Mouse (Mus musculus) small intestine, adult 2 months (tissue): Measurements from ENCODE around the gene Fbxl14. TPM values are rescaled to one million over a fixed set of nuclear protein-coding genes. Genes with fewer than 3 reads are reported as not detected.
A peak's percentile ranks its signal among the peaks of the same experiment; 100 is the strongest.

Experiments used
- H3K27ac ChIP-seq: fragments of 200-500 bp; 2 replicates; pipeline ENCODE4 v1.5.1; 2012; ENCODE audit warnings: low read depth, low read length, control low read depth, inconsistent platforms; ENCODE audit not compliant: insufficient read depth
- H3K27me3 ChIP-seq: fragments of 200-500 bp; 2 replicates; pipeline ENCODE4 v1.6.1; 2012; ENCODE audit warnings: mild to moderate bottlenecking, moderate library complexity, low read length, inconsistent platforms; ENCODE audit not compliant: control insufficient read depth, insufficient read depth
- H3K36me3 ChIP-seq: fragments of 200-500 bp; 2 replicates; pipeline ENCODE4 v1.6.1; 2012; ENCODE audit warnings: mild to moderate bottlenecking, low read length, control low read depth, inconsistent platforms; ENCODE audit not compliant: control insufficient read depth, insufficient read depth
- H3K4me1 ChIP-seq: fragments of 200-500 bp; 2 replicates; pipeline ENCODE4 v1.6.1; 2012; ENCODE audit warnings: low read length, inconsistent platforms, mixed read lengths; ENCODE audit not compliant: control insufficient read depth, insufficient read depth, insufficient read length
- H3K4me3 ChIP-seq: fragments of 200-500 bp; 2 replicates; pipeline ENCODE4 v1.5.1; 2012; ENCODE audit warnings: low read depth, mild to moderate bottlenecking, control low read depth, inconsistent platforms, low read length, moderate library complexity
- CTCF ChIP-seq: fragments of 200-500 bp; IDR thresholded peaks from 2 replicates; pipeline ENCODE4 v1.5.1; 2012; ENCODE audit warnings: low read depth, mild to moderate bottlenecking, control low read depth, inconsistent platforms, low read length, moderate library complexity, mixed read lengths; ENCODE audit not compliant: insufficient replicate concordance, insufficient read length; ENCODE audit errors: extremely low read depth
- POLR2A ChIP-seq: fragments of 200-500 bp; IDR thresholded peaks from 2 replicates; pipeline ENCODE4 v1.6.1; 2012; ENCODE audit warnings: low read depth, mild to moderate bottlenecking, control low read depth, inconsistent platforms, low read length, moderate library complexity
- WGBS: fragments of 180-500 bp; shearing (Covaris S2); methylation state at CpG from one replicate; pipeline ENCODE4 v1.1.7; 2018; 5-methylcytosine and 5-hydroxymethylcytosine counted together
- polyA plus RNA-seq: library from polyadenylated mRNA; depleted of rRNA; stranded (reverse); fragments of >200 nt; gene quantifications from 2 replicates; pipeline ENCODE4 v1.2.3, GENCODE M21; 2012

The Fbxl14 gene
- polyA plus RNA-seq, 1 experiment = 79.6 TPM

DNA sequence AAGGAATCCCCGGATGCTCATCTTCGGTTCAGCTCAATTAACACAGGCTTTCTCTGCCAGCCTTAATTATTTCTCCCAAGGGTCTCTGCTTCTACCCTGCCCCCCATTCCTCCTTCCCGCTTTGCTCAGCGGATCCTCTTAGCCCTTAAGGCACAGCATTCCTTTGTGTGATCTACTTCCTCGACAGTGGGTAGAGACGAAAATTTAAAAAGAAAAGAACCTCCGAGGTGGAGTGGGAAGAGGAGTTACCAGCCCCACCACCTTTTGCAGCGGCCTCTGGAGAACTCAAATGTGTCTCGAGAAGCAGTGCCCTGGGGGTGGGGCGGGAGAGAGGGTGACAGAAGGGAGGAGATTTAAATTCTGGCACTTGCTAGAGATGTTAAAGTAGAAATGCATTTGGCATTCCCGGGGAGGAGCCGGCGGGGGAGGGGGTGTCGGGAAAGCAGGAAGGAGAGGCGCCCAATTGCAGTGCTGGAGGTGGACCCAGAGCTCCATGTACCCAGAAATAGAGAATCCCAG lies 27.4 kb upstream of the Fbxl14 start:
- H3K27me3 ChIP-seq = no peaks in the 10 kb centered on the region
- TF ChIP-seq CTCF = no peak
- no peak for TF ChIP-seq POLR2A
- no peaks in the 10 kb centered on the region for H3K36me3 ChIP-seq
- WGBS = 23% methylated on average over 15 of the region's 15 CpGs
- H3K27ac ChIP-seq = no peak overlapping the region
- H3K4me1 ChIP-seq = peaks cover 3% of the 10 kb centered on the region; the same call in 1 of the 2 replicates
- H3K4me3 ChIP-seq = peak overlapping the region; percentile 40

- Histone ChIP-seq H3K4me1 (no peaks in the 10 kb centered on the region), H3K27ac (no peak overlapping the region), H3K4me3 (no peak overlapping the region), H3K27me3 (no peaks in the 10 kb centered on the region), H3K36me3 (no peaks in the 10 kb centered on the region)
- TF ChIP-seq POLR2A (no peak), CTCF (no peak)
- WGBS = 84% methylated on average over 8 of the region's 8 CpGs
Observed at GRCm38 (mm10) chr6:119458166-119458565, 21.3 kb upstream of the Fbxl14 start.

- H3K27me3 ChIP-seq = no peaks in the 10 kb centered on the region
- 54% methylated on average over 4 of the region's 4 CpGs for WGBS
- H3K36me3 ChIP-seq = no peaks in the 10 kb centered on the region
- no peak overlapping the region for H3K4me3 ChIP-seq
- TF ChIP-seq POLR2A (no peak), CTCF (no peak)
- H3K27ac ChIP-seq = no peak overlapping the region
- no peaks in the 10 kb centered on the region for H3K4me1 ChIP-seq
Observed at GRCm38 (mm10) chr6:119459041-119459440, 20.4 kb upstream of the Fbxl14 start.

DNA sequence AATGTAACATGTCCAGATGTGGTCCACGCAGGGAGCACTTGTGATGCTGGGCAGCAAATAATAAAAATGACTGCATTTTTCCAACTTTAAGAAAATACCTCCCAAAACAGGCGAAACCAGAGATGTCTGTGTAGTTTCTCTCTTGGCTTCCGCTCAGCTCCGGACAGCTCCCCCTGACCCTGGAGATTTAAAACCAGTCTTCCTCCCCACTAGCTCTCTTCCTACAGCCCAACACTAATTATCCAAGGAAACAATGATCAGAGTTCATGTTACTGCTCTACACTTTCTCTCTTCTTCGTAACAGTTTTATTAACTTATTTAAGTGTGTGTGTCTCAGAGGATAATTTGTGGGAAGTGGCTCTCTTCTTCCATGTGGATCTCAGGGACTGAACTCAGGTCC lies 19.1 kb upstream of the Fbxl14 start:
- TF ChIP-seq CTCF = no peak
- no peak for TF ChIP-seq POLR2A
- Histone ChIP-seq H3K27me3 (no peaks in the 10 kb centered on the region), H3K4me1 (no peaks in the 10 kb centered on the region), H3K4me3 (no peak overlapping the region), H3K27ac (no peak overlapping the region), H3K36me3 (no peaks in the 10 kb centered on the region)
- 83% methylated on average over 5 of the region's 5 CpGs for WGBS

- Histone ChIP-seq H3K4me3 (no peak overlapping the region), H3K27ac (no peak overlapping the region), H3K4me1 (peaks cover 6% of the 10 kb centered on the region; the same call in 1 of the 2 replicates), H3K27me3 (no peaks in the 10 kb centered on the region), H3K36me3 (no peaks in the 10 kb centered on the region)
- 91% methylated on average over 1 of the region's 1 CpGs for WGBS
- TF ChIP-seq POLR2A (no peak), CTCF (no peak)
Observed at GRCm38 (mm10) chr6:119466161-119466560, 13.3 kb upstream of the Fbxl14 start.

- Histone ChIP-seq H3K27me3 (no peaks in the 10 kb centered on the region), H3K27ac (no peak overlapping the region), H3K4me3 (no peak overlapping the region), H3K36me3 (no peaks in the 10 kb centered on the region), H3K4me1 (peaks cover 6% of the 10 kb centered on the region; the same call in 1 of the 2 replicates)
- no peak for TF ChIP-seq POLR2A
- TF ChIP-seq CTCF = 0 out of 2 replicates have a peak, but pooled peaks have one; percentile 16
- WGBS = 35% methylated on average over 10 of the region's 10 CpGs
Observed at GRCm38 (mm10) chr6:119466921-119467784, 12.3 kb upstream of the Fbxl14 start.

- WGBS = 98% methylated on average over 2 of the region's 2 CpGs
- Histone ChIP-seq H3K27ac (no peak overlapping the region), H3K4me3 (no peak overlapping the region), H3K36me3 (no peaks in the 10 kb centered on the region), H3K4me1 (peaks cover 6% of the 10 kb centered on the region; the same call in 1 of the 2 replicates), H3K27me3 (no peaks in the 10 kb centered on the region)
- no peak for TF ChIP-seq CTCF
- TF ChIP-seq POLR2A = no peak
Observed at GRCm38 (mm10) chr6:119467785-119468059, 11.7 kb upstream of the Fbxl14 start.
